Mouse (Mus musculus) stomach, postnatal 0 days (tissue): ENCODE measurements around the gene Plcb3.

ENCODE experiments used
- CTCF ChIP-seq: IDR thresholded peaks from 2 replicates; pipeline ENCODE4 v1.5.1; 2016; ENCODE audit warnings: antibody characterized with exemption, low read depth, mild to moderate bottlenecking, moderate library complexity
- EP300 ChIP-seq: optimal IDR thresholded peaks from 2 replicates; pipeline ENCODE3; 2016; ENCODE audit warnings: antibody characterized with exemption

- TF ChIP-seq CTCF (no peak), EP300 (no peak)
These were observed 7.4 kb upstream of the Plcb3 start for GRCm38 (mm10) chr19:6983621-6984020.
